Mouse (Mus musculus): ENCODE measurements at regions not wholly inside any gene's neighbourhood (a gene's known extent, or its start where the extent isn't known, plus 50 kb on each side); places are given as distances from the start of the nearest gene placed in this dataset.
A peak's percentile ranks its signal among the peaks of the same experiment; 100 is the strongest.

- ATAC-seq, result peak; percentile 55; the same call in 1 of the 2 replicates
- DNase-seq (ENCODE audit: low spot score), result peak; percentile 69
- H3K27ac ChIP-seq, result no peak overlapping the region
- H3K4me1 ChIP-seq (ENCODE audit: insufficient read depth, low read length), result no peaks in the 10 kb centered on the region
- H3K4me3 ChIP-seq (ENCODE audit: low read length), result no peak overlapping the region
- H3K4me2 ChIP-seq (ENCODE audit: low read depth, low read length), result no peak overlapping the region
- peak; percentile 83 for TF ChIP-seq CTCF (IDR thresholded peaks at IDR 0.05; ENCODE audit: low read depth)
- no peaks in the 10 kb centered on the region for H3K36me3 ChIP-seq (ENCODE audit: insufficient read depth, low read length)
- no peaks in the 10 kb centered on the region for H3K9me3 ChIP-seq (ENCODE audit: low read length)
- 43% methylated on average over 13 of the region's 13 CpGs for WGBS
- no peaks in the 10 kb centered on the region for H3K27me3 ChIP-seq (ENCODE audit: insufficient read depth, low read length)
- no peak overlapping the region for H3K9ac ChIP-seq (replicated peaks; ENCODE audit: low read length)
Observed at GRCm38 (mm10) chr1:41001154-41001949, 196.0 kb downstream of the Tmem182 start.

GRCm38 (mm10) chr1:41002006-41002405 lies 196.6 kb downstream of the Tmem182 start:
- H3K4me1 ChIP-seq (ENCODE audit: insufficient read depth, low read length), result no peaks in the 10 kb centered on the region
- no peaks in the 10 kb centered on the region for H3K9me3 ChIP-seq (ENCODE audit: low read length)
- H3K27me3 ChIP-seq (ENCODE audit: insufficient read depth, low read length), result no peaks in the 10 kb centered on the region
- 57% methylated on average over 9 of the region's 9 CpGs for WGBS
- H3K27ac ChIP-seq, result no peak overlapping the region
- DNase-seq (ENCODE audit: low spot score) (no peak), ATAC-seq (no peak)
- no peak overlapping the region for H3K4me3 ChIP-seq (ENCODE audit: low read length)
- no peak overlapping the region for H3K4me2 ChIP-seq (ENCODE audit: low read depth, low read length)
- no peaks in the 10 kb centered on the region for H3K36me3 ChIP-seq (ENCODE audit: insufficient read depth, low read length)
- H3K9ac ChIP-seq (replicated peaks; ENCODE audit: low read length), result no peak overlapping the region
- no peak for TF ChIP-seq CTCF (IDR thresholded peaks at IDR 0.05; ENCODE audit: low read depth)

DNA sequence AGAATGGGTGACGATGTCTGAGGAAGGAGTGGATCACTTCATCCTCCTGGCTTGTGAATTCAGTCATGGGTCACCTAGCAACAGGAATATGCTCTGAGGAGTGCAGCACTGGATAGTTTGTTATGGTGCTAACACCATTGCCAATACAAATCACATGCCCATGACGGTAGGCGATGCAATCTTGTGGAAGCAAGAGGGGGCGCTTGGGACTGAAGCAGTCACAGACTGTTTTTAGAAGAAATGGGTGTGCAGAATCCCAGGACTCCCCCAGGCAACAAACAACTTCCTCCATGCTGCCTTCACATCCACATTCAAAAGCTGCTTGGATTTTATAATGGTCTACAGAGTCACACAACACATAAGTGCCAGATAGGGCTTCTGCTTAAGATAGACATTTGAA lies 221.5 kb downstream of the Tmem182 start:
- Histone ChIP-seq H3K9ac (replicated peaks; ENCODE audit: low read length) (no peak overlapping the region), H3K9me3 (ENCODE audit: low read length) (no peaks in the 10 kb centered on the region), H3K4me2 (ENCODE audit: low read depth, low read length) (no peak overlapping the region), H3K27me3 (ENCODE audit: insufficient read depth, low read length) (no peaks in the 10 kb centered on the region), H3K27ac (no peak overlapping the region), H3K4me1 (ENCODE audit: insufficient read depth, low read length) (peaks cover 7% of the 10 kb centered on the region; the same call in 1 of the 2 replicates), H3K36me3 (ENCODE audit: insufficient read depth, low read length) (no peaks in the 10 kb centered on the region), H3K4me3 (ENCODE audit: low read length) (no peak overlapping the region)
- no peak for TF ChIP-seq CTCF (IDR thresholded peaks at IDR 0.05; ENCODE audit: low read depth)
- ATAC-seq, result peak; percentile 35; the same call in 1 of the 2 replicates
- 62% methylated on average over 4 of the region's 4 CpGs for WGBS
- DNase-seq (ENCODE audit: low spot score), result no peak

DNA sequence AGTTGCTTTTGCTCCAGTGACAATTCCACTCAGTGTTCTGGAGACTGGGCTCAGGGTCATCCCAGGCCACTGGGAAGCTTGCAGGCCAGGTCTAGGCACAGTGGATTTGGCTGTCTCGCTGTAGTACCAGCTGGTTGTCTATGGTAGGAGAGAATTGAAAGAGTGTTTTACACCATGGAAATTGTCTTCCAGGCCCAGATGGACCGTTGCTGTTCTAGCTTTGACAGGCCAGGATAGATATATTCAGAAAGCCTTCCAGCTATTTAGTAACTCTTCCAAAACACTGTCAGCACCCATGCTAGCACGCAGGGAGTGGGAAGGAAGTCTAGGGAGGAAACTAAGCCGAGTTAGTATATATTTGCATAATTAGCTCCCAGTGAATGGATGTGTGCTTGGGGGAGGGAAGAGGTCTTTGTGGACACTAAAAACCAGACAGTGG lies 222.2 kb downstream of the Tmem182 start:
- peak; percentile 84 for ATAC-seq
- no peak overlapping the region for H3K27ac ChIP-seq

DNA sequence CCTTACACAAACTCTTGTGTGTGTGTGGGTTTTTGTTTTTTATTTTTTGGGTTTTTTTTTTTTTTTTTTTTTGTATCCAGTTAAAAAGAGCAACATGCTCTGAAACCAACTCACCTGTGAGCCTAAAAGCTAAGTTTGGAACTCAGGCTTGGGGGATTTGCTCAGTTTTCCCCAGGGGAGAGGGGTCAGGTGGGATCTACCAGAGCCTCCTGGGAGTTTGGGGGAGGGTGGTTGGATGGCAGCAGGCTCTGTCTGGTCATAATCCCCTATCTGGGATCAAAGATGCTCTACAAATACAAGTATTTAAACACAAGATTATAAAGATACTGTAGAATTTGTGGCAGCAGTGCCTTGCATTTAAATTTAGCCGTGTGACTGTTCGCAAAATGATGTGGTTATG lies 222.6 kb downstream of the Tmem182 start:
- WGBS, result 65% methylated on average over 2 of the region's 2 CpGs
- Histone ChIP-seq H3K27ac (no peak overlapping the region), H3K9ac (replicated peaks; ENCODE audit: low read length) (no peak overlapping the region), H3K4me2 (ENCODE audit: low read depth, low read length) (no peak overlapping the region), H3K4me3 (ENCODE audit: low read length) (no peak overlapping the region), H3K27me3 (ENCODE audit: insufficient read depth, low read length) (no peaks in the 10 kb centered on the region), H3K9me3 (ENCODE audit: low read length) (no peaks in the 10 kb centered on the region), H3K36me3 (ENCODE audit: insufficient read depth, low read length) (no peaks in the 10 kb centered on the region), H3K4me1 (ENCODE audit: insufficient read depth, low read length) (peaks cover 7% of the 10 kb centered on the region; the same call in 1 of the 2 replicates)
- DNase-seq (ENCODE audit: low spot score) (no peak), ATAC-seq (no peak)
- no peak for TF ChIP-seq CTCF (IDR thresholded peaks at IDR 0.05; ENCODE audit: low read depth)

More for the DNA sequence above, 222.2 kb downstream of the Tmem182 start:
- H3K4me1 ChIP-seq (ENCODE audit: insufficient read depth, low read length), result peaks cover 7% of the 10 kb centered on the region; the same call in 1 of the 2 replicates
- H3K9me3 ChIP-seq (ENCODE audit: low read length), result no peaks in the 10 kb centered on the region
- no peak overlapping the region for H3K4me2 ChIP-seq (ENCODE audit: low read depth, low read length)
- TF ChIP-seq CTCF (IDR thresholded peaks at IDR 0.05; ENCODE audit: low read depth), result no peak
- H3K4me3 ChIP-seq (ENCODE audit: low read length), result no peak overlapping the region
- no peaks in the 10 kb centered on the region for H3K36me3 ChIP-seq (ENCODE audit: insufficient read depth, low read length)
- H3K9ac ChIP-seq (replicated peaks; ENCODE audit: low read length), result no peak overlapping the region
- no peaks in the 10 kb centered on the region for H3K27me3 ChIP-seq (ENCODE audit: insufficient read depth, low read length)
- WGBS, result 19% methylated on average over 4 of the region's 4 CpGs
- DNase-seq (ENCODE audit: low spot score), result peak; percentile 31

- WGBS, result 69% methylated on average over 22 of the region's 22 CpGs
Observed at GRCm38 (mm10) chr1:41035085-41035880, 229.9 kb downstream of the Tmem182 start.

More at GRCm38 (mm10) chr1:41035085-41035880, 229.9 kb downstream of the Tmem182 start:
- no peaks in the 10 kb centered on the region for H3K9me3 ChIP-seq (ENCODE audit: low read length)
- no peaks in the 10 kb centered on the region for H3K27me3 ChIP-seq (ENCODE audit: insufficient read depth, low read length)
- H3K36me3 ChIP-seq (ENCODE audit: insufficient read depth, low read length), result no peaks in the 10 kb centered on the region
- DNase-seq (ENCODE audit: low spot score), result no peak
- no peak overlapping the region for H3K4me3 ChIP-seq (ENCODE audit: low read length)
- no peak for ATAC-seq
- TF ChIP-seq CTCF (IDR thresholded peaks at IDR 0.05; ENCODE audit: low read depth), result no peak
- no peak overlapping the region for H3K4me2 ChIP-seq (ENCODE audit: low read depth, low read length)
- no peak overlapping the region for H3K9ac ChIP-seq (replicated peaks; ENCODE audit: low read length)
- H3K27ac ChIP-seq, result no peak overlapping the region
- no peaks in the 10 kb centered on the region for H3K4me1 ChIP-seq (ENCODE audit: insufficient read depth, low read length)

All from hindbrain, postnatal 0 days (tissue).